Mouse (Mus musculus) heart, adult 2 months (tissue): ENCODE data around the gene Tnfrsf25. TPM values are rescaled to one million over a fixed set of nuclear protein-coding genes. Genes with fewer than 3 reads are reported as not detected.

Experiments used
- DNase-seq, 2 experiments: peaks; one replicate each; pipeline ENCODE4 v3.0.0; 2021
- H3K27ac ChIP-seq: fragments of 200-600 bp; 2 replicates; pipeline ENCODE4 v1.8.1; 2022
- H3K27me3 ChIP-seq: fragments of 200-500 bp; 2 replicates; pipeline ENCODE4 v1.6.1; 2012; ENCODE audit warnings: mild to moderate bottlenecking, low read length, inconsistent platforms, mixed read lengths; ENCODE audit not compliant: control insufficient read depth, insufficient read depth
- H3K36me3 ChIP-seq: fragments of 200-500 bp; 2 replicates; pipeline ENCODE4 v1.6.1; 2012; ENCODE audit warnings: low read length, inconsistent platforms; ENCODE audit not compliant: control insufficient read depth, insufficient read depth
- H3K4me1 ChIP-seq: fragments of 200-500 bp; 2 replicates; pipeline ENCODE4 v1.6.1; 2011; ENCODE audit warnings: low read length; ENCODE audit not compliant: control insufficient read depth, insufficient read depth
- H3K4me3 ChIP-seq: fragments of 200-600 bp; 2 replicates; pipeline ENCODE4 v1.8.1; 2022
- H3K79me2 ChIP-seq: fragments of 200-500 bp; replicated peaks from 2 replicates; pipeline ENCODE4 v1.6.1; 2012; ENCODE audit warnings: mild to moderate bottlenecking, inconsistent platforms, low read length, moderate library complexity, mixed read lengths; ENCODE audit not compliant: control insufficient read depth, insufficient read depth
- H3K9ac ChIP-seq: fragments of 200-500 bp; 2 replicates; pipeline ENCODE4 v1.6.1; 2012; ENCODE audit warnings: low read depth, mild to moderate bottlenecking, control low read depth, inconsistent platforms, low read length, mixed read lengths
- CTCF ChIP-seq: fragments of 200-600 bp; IDR thresholded peaks from 2 replicates; pipeline ENCODE4 v1.8.1; 2022; ENCODE audit warnings: antibody characterized with exemption, mild to moderate bottlenecking, moderate library complexity
- EP300 ChIP-seq: fragments of 200-500 bp; IDR thresholded peaks from 2 replicates; pipeline ENCODE4 v1.6.1; 2011; ENCODE audit warnings: low read depth, low read length, control low read depth; ENCODE audit not compliant: insufficient read depth
- POLR2A ChIP-seq: fragments of 200-500 bp; IDR thresholded peaks from 2 replicates; pipeline ENCODE4 v1.6.1; 2011; ENCODE audit warnings: mild to moderate bottlenecking, low read depth, low read length, control low read depth; ENCODE audit not compliant: insufficient read depth
- WGBS: fragments of 180-500 bp; shearing (Covaris S2); methylation state at CpG from one replicate; pipeline ENCODE4 v1.1.7; 2018; 5-methylcytosine and 5-hydroxymethylcytosine counted together
- intact Hi-C: fragments of 180-260 bp; cut with DNase I; formaldehyde crosslinking; loops from one replicate; pipeline ENCODE4 v1.15.1; 2025
- polyA plus RNA-seq: library from polyadenylated mRNA; depleted of rRNA; stranded (reverse); fragments of >200 nt; gene quantifications from 2 replicates; pipeline ENCODE4 v1.2.3, GENCODE M21; 2012
- total RNA-seq, 2 experiments: library from RNA; stranded (reverse); gene quantifications; 2 replicates each; pipeline ENCODE4 v1.2.3; 2021

Gene Tnfrsf25
- total and polyA plus RNA-seq, 3 experiments = 1.4 to 6.1 (median 2.4) TPM

DNA sequence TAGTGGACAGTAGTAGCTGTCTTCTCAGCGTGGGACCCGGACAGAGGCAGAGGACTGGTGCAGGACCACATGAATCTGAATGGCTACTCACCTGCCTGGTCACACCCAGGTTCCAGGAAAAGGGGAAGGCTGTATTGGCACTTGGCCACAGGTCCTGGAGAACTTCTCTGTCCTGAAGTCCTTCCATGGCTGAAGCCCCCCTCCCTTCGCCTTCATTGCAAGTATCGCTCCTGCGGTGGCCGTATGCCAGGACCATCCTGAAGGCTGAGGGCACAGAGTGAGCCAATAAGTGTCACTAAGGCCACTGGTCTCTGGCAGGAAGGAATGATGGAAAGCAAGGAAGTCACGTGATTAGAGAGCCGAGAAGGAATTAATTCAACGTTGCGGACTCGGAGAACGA is 21.5 kb upstream of the Tnfrsf25 start:
- no peak for DNase-seq
- no peak for TF ChIP-seq EP300
- no peak for TF ChIP-seq POLR2A
- TF ChIP-seq CTCF = no peak
- 69% methylated on average over 12 of the region's 12 CpGs for WGBS
- Histone ChIP-seq H3K27me3 (no peaks in the 10 kb centered on the region), H3K9ac (no peak overlapping the region), H3K36me3 (no peaks in the 10 kb centered on the region), H3K4me1 (peaks cover 3% of the 10 kb centered on the region; the same call in 1 of the 2 replicates), H3K4me3 (no peak overlapping the region), H3K79me2 (no peaks in the 10 kb centered on the region), H3K27ac (no peak overlapping the region)
- intact Hi-C loops = loop anchor here (2.0 kb wide), 1 partner anchor 113 kb away; no protein-coding TSS in a partner anchor

DNA sequence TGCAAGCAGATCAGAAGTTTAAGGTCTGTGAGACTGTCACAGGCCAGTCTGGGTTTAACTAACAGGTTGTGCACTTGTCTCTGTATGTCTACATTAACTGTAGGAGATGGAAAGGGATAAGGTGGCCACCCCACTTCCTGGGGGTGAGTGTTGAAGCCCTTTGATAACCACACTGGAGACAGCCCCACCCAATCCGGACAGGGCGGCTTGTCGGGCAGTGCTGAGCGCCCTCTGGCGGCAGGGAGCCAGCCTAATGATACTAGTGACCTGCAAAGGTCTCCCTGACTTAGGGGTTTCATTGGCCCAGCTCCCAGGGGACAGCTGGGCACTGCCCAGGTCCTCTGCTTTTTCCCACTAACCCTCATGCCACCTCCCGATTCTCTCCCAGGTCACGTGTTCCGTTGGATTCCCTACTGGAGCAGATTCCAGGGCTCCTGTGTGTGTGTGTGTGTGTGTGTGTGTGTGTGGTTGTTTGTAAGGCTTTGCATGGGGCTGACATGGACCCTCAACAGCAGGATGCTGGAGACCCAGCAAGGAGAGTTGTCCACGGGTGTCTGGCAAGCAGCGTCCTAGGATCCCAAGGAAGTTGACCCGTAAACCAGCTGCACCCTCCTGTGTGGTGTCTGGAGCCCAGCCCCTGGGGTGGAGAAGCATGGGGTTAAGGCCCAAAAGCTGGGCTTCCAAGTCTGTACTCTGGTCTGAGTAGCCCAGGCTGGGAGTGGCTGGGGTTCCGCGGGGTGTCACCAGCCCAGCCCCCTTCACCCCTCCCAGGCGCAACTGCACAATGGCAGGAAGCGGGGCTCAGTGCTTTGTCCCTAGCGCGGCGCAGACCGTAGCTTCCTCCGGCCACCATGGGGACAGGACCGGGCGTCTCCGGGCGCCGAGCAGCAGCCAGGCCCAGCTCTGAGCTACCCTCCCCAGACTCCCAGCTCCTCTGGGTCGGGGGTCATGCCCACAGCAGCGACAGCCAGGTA is 19.5 kb upstream of the Tnfrsf25 start:
- 27% methylated on average over 27 of the region's 27 CpGs for WGBS
- H3K9ac ChIP-seq = peak overlapping the region; percentile 75
- peak; percentile 87 to 89 for DNase-seq
- H3K4me3 ChIP-seq = peak overlapping the region; percentile 59
- 0 out of 2 replicates have a peak, but pooled peaks have one; percentile 25 for TF ChIP-seq EP300
- TF ChIP-seq CTCF = peak; percentile 97
- TF ChIP-seq POLR2A = peak; percentile 60; the same call in 1 of the 2 replicates
- no peaks in the 10 kb centered on the region for H3K79me2 ChIP-seq
- no peaks in the 10 kb centered on the region for H3K36me3 ChIP-seq
- peak overlapping the region; percentile 98 for H3K27ac ChIP-seq
- H3K27me3 ChIP-seq = no peaks in the 10 kb centered on the region
- intact Hi-C loops = loop anchor here (2.0 kb wide), 2 partner anchors 57 to 115 kb away; partner anchors contain the start of genes Nol9 and Tas1r1
- peaks cover 5% of the 10 kb centered on the region; the same call in 1 of the 2 replicates for H3K4me1 ChIP-seq

DNA sequence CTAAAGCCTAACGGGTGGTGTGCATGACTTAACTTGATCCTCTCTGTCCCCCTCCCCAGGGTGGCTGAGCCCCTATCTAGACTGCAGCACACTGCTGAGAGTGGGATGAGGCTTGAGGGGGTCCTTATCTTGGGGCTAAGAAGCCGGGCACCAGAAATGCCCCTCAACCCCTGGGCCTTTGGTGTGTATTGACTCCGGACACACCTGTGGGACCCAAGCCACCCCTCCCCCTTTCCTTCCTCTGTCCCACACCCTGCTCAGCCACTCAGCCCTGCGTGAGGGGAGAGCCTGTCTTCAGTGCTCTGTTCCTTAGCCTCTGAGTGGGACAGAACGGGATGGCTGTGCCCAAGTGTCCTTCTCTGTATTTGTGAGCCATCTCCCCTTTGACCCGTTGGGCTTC is 18.8 kb upstream of the Tnfrsf25 start:
- TF ChIP-seq POLR2A = no peak; the same call in 1 of the 2 replicates
- TF ChIP-seq EP300 = no peak
- TF ChIP-seq CTCF = no peak
- H3K4me3 ChIP-seq = peak overlapping the region; percentile 59
- WGBS = 45% methylated on average over 6 of the region's 6 CpGs
- intact Hi-C loops = loop anchor here (2.0 kb wide), 1 partner anchor 58 kb away; the partner anchor contains the start of genes Nol9 and Tas1r1
- H3K9ac ChIP-seq = peak overlapping the region; percentile 75
- H3K79me2 ChIP-seq = no peaks in the 10 kb centered on the region; the same call in 1 of the 2 replicates
- peak in 1 of 2 experiments; percentile 57 for DNase-seq
- no peaks in the 10 kb centered on the region for H3K27me3 ChIP-seq
- peak overlapping the region; percentile 98 for H3K27ac ChIP-seq
- H3K4me1 ChIP-seq = peaks cover 11% of the 10 kb centered on the region
- no peaks in the 10 kb centered on the region; the same call in 1 of the 2 replicates for H3K36me3 ChIP-seq

DNA sequence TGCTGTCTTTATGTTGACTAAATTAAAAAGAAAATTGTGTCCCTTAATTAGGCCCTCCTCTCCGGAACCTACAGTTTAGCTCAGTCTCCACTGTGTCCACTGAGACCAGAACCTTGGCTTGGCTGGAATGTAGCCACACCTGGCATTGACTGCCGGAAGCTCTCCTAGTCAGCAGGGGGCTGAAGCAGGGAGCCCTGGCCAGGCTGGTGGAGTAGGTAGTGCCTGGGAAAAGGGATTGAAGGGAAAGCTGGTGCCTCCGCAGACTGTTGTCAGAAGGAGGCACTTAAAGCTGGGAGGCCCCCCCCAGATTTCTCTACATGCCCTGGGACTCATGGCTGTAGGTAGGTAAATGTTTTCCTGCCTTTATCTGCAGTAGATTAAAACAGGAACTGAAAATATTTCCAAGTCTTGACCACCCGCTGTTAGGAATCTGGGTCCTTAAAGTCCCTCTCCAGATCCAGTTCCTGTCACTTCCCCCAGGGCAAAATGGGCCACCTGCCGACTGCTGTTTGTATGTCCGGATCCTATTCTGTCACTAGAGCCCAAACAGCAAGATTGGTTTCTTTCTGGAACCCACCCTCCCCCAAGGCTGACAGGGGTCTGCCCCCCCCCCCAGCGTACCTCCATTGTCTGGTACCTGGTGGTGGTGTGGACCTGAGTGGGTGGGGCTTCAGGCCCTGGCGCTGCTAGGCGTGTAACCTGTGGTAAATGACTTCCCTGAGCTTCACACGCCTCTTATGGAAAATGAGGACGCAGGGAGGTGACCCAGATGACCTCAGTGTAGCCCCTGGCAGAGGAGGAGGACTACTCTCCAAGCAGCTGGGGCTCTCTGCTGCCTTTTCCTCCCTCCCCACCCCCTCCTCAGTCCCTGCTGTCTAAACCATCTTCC is 17.6 kb upstream of the Tnfrsf25 start:
- H3K4me3 ChIP-seq = peak overlapping the region; percentile 36
- peaks cover 11% of the 10 kb centered on the region for H3K4me1 ChIP-seq
- no peaks in the 10 kb centered on the region; the same call in none of the 2 replicates for H3K36me3 ChIP-seq
- DNase-seq = no peak
- TF ChIP-seq CTCF (peak; percentile 22; the same call in 1 of the 2 replicates), EP300 (no peak), POLR2A (no peak)
- WGBS = 40% methylated on average over 11 of the region's 11 CpGs
- H3K79me2 ChIP-seq = no peaks in the 10 kb centered on the region; the same call in 1 of the 2 replicates
- peak overlapping the region; percentile 63 for H3K27ac ChIP-seq
- H3K27me3 ChIP-seq = no peaks in the 10 kb centered on the region
- intact Hi-C loops = loop anchor here (2.0 kb wide), 1 partner anchor 59 kb away; the partner anchor contains the start of genes Nol9 and Tas1r1
- peak overlapping the region; percentile 75 for H3K9ac ChIP-seq

DNA sequence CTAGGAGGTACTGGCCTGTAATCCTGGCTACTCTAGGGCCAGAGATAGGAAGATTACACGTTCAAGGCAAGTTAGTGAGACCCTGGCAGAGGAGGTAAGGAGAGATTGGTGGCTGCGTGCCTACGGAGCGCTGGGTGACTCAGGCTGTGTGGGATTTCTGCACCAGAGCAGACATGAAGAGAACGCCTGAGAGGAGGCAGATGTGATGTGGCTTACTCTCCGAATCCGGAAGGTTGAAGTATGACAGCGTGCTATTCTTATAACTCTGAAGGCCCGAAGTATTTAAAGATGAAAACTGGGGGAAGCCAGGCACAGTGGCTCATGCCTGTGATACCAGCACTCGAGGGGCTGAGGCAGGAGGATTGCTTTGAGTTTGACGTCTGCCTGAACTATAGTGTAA is 15.2 kb upstream of the Tnfrsf25 start:
- Histone ChIP-seq H3K27ac (peak overlapping the region; percentile 64), H3K79me2 (no peaks in the 10 kb centered on the region; the same call in 1 of the 2 replicates), H3K9ac (no peak overlapping the region), H3K4me3 (no peak overlapping the region), H3K27me3 (no peaks in the 10 kb centered on the region), H3K4me1 (peaks cover 11% of the 10 kb centered on the region), H3K36me3 (no peaks in the 10 kb centered on the region; the same call in none of the 2 replicates)
- TF ChIP-seq EP300 (no peak), CTCF (no peak), POLR2A (no peak)
- 29% methylated on average over 11 of the region's 11 CpGs for WGBS
- intact Hi-C loops = no loop called here
- DNase-seq = no peak
